Mouse (Mus musculus) myocyte (in vitro differentiated cells): ENCODE measurements around the gene Olfr558.

ENCODE experiments used
- MAX ChIP-seq: IDR thresholded peaks from one replicate; pipeline ENCODE4 v1.6.1; 2011; ENCODE audit warnings: low read depth, mild to moderate bottlenecking, control low read depth
- POLR2A ChIP-seq: IDR thresholded peaks from one replicate; pipeline ENCODE4 v1.6.1; 2011; ENCODE audit warnings: low read depth, mild to moderate bottlenecking, control low read depth, moderate library complexity; ENCODE audit not compliant: insufficient read length
- POLR2AphosphoS2 ChIP-seq: IDR thresholded peaks from one replicate; pipeline ENCODE4 v1.6.1; 2011; ENCODE audit warnings: low read depth, control low read depth; ENCODE audit not compliant: insufficient read length

DNA sequence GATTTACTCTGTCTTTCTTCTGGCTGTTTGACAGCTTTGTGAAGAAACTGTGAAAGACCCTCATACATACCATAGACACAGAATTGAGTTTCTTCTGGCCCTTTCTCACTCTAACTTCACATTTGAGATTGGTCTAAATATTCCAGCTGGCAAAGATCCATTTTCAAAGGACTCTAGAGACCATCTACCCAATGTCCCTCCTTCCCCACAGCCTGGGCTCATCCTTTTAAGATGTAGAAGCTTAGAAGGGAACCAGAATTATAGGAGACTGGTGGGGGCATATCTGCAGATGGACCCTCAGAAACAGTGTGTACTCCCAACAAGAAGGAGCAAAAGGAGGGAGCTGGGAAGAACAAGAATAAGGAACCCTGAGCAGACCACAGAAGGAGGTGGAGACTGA is at the start of gene Olfr558:
- TF ChIP-seq POLR2AphosphoS2 (no peak), MAX (no peak), POLR2A (no peak)
